Mouse (Mus musculus) kidney, postnatal 14 days (tissue): ENCODE measurements at regions not wholly inside any gene's neighbourhood (a gene's known extent, or its start where the extent isn't known, plus 50 kb on each side); places are given as distances from the start of the nearest gene placed in this dataset.

Experiments used
- DNase-seq: peaks from one replicate; pipeline ENCODE4 v3.0.0; 2022; ENCODE audit warnings: mixed read lengths

GRCm38 (mm10) chr11:19254183-19254582 is 235.4 kb upstream of the Meis1 start:
- no peak for DNase-seq

DNA sequence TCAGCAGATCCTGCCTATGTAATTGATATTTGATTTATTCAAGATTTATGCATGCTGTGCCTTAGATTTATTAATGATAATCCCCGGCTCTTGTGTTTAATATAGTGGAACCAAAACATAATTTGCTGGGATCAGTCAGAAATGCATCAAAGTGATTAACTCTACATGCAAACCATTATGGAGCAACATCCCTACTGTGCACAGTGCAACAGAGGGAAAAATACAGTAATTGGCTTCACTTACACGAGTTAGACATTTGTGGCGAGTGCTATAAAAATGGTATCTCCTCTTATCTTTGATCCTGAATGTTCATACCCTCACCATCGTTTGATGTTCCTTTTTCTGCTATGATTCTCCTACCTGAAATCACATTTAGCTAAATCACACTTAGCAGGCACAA is 238.8 kb upstream of the Meis1 start:
- no peak for DNase-seq

GRCm38 (mm10) chr11:19262832-19263231 is 244.0 kb upstream of the Meis1 start:
- no peak for DNase-seq

DNA sequence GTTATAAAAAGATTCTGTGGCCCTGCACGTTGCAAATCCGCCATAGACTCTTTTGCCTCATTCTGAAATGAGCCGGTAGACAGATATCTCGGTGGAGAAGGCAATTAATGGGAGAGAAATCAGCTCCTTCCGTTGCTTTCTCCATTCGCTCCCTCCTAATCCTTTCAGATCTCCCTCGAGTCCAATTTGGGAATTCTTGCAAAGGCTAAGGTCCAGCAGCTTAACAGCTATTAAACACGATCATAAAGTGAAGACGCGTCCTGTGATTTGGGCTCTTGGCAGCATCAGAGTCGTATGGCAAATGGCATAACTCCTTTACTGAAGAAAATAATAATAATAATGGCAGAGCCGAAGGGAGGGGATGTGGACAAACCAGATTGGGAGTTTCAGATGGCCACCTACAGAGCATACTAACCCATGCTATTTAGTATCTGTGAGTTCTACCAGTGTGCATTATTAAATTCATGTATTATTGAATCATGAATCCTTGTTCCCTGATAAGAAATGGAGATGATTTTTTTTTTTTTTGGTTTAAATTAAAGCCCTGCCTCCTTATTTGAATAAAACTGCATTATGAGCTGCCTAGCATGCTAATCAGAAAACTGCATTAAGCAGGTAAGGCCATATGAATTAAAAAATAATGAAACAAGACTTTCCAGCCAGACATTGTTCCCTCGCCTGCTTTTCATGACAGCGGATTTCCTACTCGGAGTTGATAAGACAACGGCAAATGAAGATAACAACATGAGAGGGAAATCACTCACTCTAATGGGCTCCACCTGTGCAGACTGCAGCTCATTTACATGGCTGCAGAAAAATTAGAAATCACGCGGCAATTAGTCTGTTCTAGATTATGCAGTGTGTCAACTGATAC is 246.2 kb upstream of the Meis1 start:
- DNase-seq: no peak

DNA sequence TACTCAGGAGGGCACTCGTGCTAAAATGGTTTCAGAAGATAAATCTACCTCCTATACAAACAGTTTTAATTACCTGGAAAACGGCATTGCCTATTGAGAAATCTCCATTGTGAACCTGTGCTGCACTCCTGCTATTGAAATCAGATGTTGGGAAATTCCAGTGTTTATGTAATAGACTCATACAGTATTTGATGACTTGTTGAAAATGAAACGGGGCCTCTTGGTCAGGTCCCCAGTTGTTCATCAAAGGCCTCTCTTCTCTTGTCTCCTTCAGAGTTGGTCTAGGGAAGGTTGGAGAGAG is 246.8 kb upstream of the Meis1 start:
- DNase-seq: no peak

DNA sequence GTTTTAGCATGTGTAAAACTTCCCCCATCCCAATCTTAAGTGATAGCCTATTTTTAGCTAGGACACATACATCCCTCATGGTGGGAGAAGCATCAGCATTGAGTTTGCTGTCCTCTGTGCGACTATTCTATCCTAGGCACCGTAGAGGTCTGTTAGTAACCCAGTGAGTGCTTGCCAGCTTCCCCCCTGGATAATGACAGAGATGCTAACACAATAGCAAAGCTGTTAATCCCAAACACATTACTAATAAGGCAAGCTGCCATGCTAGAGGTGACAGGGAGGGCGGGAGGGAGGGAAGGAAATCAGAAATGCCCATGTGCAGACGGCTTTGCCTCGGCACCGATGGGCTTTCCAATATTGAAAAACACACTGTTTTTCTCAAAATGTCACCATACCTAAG is 272.2 kb upstream of the Meis1 start:
- no peak for DNase-seq

DNA sequence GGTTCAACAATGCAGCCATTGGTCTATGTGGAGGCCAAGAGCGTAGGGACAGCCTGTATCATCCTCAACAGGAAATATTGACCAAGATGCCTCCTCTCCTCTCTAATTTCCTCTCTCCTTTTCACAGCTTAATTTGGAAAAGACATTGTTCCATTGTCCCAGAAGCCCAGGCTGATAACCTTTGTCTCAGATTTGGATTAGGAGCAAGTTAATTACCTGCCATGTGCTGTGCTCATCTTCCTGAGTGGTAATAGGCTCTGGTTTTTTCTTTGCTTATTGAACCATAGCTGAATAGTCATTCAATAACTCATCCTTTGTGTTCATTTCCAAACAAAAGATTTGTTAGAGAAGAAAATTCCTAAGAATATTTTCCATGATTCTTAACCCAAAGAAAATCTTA is 280.6 kb upstream of the Meis1 start:
- no peak for DNase-seq

- no peak for DNase-seq
Observed at GRCm38 (mm10) chr11:19306687-19307086, 287.9 kb upstream of the Meis1 start.

DNA sequence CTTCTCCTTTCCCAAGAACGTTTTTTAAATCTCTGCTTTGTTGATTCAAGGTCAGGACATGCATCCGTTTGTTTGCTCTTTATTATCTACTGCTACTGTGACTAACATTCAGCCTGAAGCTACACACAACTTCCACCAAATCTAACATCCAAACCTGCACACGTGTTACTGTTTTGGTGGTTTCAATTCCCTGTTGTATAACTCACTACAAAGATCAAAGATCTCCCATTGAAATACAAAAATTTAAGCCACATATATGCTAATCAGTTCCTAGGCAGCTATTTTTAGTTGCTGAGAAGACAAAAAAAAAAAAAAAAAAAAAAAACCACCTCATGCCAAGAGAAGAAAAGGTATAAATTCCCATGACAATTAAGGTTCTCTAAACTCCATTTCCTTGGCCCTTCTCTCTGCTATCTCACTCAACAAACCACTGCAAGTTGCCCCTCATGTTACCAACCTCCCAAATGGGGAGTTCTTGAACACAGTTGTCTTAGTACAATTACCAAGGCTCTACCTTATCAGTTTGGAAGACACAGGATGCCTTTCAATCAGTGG is 312.0 kb upstream of the Meis1 start:
- no peak for DNase-seq

DNA sequence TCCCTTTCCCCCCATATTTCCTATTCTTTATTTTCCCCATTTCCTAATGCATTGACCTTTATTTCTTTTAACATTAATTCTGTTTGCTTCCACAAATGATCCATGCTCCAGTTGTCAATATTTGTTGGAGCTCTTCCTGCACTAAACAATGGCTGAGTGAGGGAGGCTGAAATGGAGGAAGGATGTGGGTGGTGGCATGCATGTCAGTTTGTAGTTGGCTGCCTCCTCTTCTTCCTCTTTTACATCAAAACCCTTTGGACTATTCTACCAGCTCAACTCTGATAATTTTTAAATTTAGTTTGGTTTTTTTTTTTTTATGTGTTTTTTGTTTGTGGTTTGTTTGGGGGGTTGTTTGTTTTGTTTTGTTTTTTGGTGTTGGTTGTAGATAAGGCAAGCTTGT is 313.5 kb upstream of the Meis1 start:
- DNase-seq: no peak

GRCm38 (mm10) chr11:19332727-19333126 is 313.9 kb upstream of the Meis1 start:
- DNase-seq: no peak

DNA sequence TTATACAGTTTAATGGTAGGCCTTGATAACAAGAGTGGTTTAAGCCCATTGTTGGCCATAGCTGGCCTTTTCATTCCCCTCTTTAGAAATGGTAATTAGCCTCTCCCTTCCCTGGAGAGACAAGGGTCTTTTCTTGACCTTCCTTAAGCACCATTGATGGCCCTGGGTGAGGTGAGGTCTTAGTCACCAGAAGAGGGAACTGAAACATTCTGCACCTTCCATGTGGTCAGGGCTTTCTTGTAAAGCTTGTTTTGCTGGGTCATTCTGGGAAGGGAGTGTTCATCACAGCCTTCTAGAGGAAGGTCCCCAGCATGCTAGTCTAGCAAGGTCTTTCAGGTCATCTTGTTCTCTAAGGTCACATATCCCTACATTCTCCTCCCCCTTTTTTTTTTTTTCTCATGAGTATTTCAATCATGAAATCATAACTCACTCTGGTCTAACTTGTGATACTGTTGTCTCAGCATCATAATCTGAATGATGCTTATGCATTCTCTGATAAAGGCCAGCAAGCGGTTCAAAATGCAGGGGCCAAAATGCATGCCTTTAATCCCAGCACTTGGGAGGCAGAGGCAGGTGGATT is 315.2 kb upstream of the Meis1 start:
- no peak for DNase-seq

DNA sequence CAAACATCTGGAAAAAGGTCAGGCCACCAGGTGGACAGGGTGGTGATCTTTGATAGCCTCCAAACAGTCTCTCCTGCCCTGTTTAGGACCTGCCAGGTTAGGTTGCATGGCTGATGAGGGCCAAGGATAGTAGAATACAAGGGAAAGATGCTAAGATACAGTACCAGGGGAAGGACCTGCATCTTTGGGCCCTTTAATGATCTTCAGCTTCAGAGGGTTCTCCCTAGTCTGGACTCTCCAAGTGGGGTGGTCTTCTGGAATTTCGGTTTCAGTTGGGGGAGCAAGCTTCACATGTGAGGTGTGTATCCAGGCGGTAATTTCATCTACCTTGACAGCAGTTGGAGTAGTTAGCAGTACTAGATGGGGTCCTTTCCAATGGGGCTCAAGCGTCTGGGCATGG is 316.6 kb upstream of the Meis1 start:
- DNase-seq: no peak

GRCm38 (mm10) chr11:19339721-19340317 is 321.0 kb upstream of the Meis1 start:
- no peak for DNase-seq

DNA sequence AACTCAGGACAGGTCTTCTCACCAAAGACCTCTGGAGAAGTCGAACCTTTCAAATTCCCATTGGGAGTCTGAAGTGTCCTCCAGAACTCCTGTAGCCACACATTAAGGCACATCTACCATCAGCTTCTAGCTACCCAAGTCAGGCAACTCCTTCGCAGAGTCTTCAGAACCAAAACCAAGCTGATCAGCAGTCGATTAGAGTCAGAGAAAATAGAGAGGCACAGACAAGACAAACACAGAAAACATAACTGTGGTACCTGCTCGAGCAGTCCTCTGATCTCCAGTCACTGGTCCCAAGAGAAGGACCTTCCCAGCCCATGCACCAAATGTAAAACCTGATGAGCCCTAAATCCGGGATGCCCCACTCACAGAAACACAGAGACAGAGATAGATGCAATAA is 322.1 kb upstream of the Meis1 start:
- DNase-seq: no peak

GRCm38 (mm10) chr11:19341379-19341778 is 322.6 kb upstream of the Meis1 start:
- no peak for DNase-seq

DNA sequence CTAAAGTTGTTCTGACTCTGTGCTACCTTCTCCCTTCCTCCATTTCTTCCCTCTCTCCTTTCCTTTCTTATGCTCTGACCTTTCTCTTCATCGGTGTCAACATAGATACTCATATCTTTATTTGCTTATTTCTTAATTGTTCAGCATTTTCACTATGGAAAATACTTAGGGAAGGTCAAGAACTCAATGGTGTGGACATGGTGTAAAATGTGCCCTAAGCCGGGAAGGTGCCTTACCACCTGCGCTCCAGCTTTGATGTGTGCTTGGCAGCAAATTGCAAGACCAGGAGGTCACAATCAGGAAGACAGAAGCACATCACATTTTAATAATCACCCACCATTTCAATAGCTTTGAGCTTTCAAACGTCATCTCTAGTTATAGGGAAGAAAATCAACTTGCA is 324.0 kb upstream of the Meis1 start:
- no peak for DNase-seq

GRCm38 (mm10) chr11:19346276-19346826 is 327.6 kb upstream of the Meis1 start:
- DNase-seq: no peak

DNA sequence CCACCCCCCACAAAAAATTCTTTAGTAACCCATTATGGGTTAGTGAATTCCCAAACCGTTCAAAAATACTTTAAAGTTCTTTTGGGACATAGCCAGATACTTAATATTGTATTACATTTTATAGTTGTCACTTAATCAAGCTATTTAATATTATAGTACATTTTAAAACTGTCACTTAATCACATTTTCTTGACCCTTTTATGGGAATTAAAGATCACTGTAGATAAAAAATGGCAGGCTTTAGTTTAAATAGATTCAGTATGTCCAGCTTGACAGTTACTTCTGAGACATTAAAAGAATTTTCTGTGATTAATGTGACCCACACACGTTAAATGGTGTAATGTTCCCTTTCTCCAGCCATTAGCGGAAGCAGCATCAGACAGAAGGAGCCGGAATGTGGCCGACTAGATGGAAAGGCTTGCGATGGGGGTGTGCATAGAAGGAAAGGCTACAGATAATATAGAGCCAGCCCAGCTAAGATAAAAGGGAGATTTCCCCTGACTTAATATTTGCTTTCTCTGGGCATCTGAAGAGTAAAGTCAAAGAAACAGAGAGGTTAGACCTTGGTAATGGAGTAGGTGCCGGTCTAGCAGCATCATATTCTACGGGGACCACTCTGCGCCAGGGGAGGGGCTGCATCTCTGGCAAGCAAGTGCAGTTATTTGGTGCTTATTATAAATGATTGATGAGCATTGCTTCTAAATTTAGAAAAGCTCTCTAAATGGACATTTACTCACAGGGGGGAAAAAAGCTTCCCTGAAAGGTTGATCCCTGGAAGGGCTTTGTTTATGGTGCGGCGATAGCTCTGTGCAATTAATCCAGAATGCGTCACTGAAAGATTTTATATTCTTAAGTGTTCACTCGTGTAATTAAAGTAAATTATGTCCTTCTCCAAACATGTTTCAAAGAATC is 331.8 kb upstream of the Meis1 start:
- peak; percentile 4 for DNase-seq

DNA sequence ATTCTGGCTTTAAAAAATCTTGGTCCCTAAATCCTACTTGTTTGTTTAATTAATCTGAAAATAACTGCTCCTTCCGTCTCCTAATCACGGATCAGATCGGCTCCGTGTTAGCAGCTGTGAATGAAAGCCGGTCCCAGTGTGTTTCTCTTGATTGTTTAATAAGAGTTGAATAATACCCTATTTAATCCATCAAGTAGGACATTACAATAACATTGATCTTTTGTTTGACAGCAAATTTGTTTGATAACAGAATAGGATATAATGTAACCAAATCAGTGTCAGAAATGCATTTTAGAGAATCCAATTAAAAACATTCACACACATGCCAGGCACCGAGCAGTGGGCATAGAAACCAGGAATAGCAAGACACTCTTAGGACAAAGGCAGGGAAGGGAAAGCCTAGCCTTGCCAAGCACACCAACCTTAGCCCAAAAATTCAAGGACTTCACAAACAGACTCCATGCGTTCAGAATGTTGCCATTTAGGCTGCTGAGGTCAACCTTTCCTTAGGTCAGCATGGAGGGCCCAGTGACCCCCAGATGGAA is 332.5 kb upstream of the Meis1 start:
- no peak for DNase-seq

- no peak for DNase-seq
Observed at GRCm38 (mm10) chr11:19353706-19354105, 334.9 kb upstream of the Meis1 start.

GRCm38 (mm10) chr11:19355179-19355578 is 336.4 kb upstream of the Meis1 start:
- DNase-seq: no peak
